Mouse (Mus musculus): ENCODE data around the gene Ttc32.
"Not testable (repeated sequence)": the region's sequence is repeated elsewhere in the genome, so short reads cannot be mapped to it uniquely, and the experiment has no call there.

The Ttc32 gene

GRCm38 (mm10) chr12:9029888-9030723, at the start of gene Ttc32:
TSS of gene Ttc32 (plus strand) at chr12:9029997.
- DNase-seq (ENCODE audit: low spot score in 2 of 2) = peak; percentile 94 to 95

DNA sequence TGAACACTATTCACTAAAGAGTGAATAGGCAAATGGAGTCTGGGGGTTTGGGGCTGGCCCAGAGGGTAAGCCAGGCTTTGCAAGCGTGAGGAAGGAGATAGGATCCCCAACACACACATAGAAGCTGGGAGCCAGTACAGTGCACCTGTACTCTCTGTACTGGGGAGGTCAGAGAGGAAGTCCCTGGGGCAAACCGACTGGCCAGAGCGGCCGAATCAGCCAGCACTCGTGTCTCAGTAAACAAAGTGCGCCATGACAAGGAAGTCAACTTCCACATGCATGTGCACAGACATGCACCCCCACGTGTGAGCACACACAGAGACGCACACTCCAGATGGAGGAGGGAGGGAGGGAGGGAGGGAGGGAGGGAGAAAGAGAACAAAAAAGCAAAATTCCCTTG, 36.6 kb upstream of the Ttc32 start:
- no peak for DNase-seq (ENCODE audit: low spot score in 2 of 2)

- peak in 1 of 2 experiments; percentile 9 for DNase-seq (ENCODE audit: low spot score in 2 of 2)
These were observed 31.5 kb upstream of the Ttc32 start for GRCm38 (mm10) chr12:8998318-8998717.

- DNase-seq (ENCODE audit: low spot score in 2 of 2) = peak; percentile 51 to 67
These were observed 27.7 kb upstream of the Ttc32 start for GRCm38 (mm10) chr12:9002038-9002648.

DNA sequence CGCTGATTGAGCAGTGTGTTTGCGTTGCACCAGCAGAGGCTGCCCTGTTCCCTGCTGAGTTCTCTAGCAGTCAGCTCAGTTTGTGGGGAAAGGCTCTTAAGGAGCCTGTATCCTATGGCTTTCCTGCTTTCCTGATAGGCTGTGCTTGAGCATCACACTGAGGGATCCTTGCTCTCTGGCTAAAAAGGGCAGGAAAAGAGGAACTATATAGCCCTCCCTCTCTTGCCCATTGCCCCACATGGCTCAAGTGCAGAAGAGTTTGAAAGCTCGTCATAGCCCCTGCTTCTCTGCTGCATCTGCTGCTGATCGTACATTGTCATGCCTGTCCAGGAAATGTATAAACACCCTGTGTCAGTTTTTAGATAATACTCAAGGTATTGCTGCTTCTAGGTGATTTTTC, 22.7 kb upstream of the Ttc32 start:
- no peak for DNase-seq (ENCODE audit: low spot score in 2 of 2)

DNA sequence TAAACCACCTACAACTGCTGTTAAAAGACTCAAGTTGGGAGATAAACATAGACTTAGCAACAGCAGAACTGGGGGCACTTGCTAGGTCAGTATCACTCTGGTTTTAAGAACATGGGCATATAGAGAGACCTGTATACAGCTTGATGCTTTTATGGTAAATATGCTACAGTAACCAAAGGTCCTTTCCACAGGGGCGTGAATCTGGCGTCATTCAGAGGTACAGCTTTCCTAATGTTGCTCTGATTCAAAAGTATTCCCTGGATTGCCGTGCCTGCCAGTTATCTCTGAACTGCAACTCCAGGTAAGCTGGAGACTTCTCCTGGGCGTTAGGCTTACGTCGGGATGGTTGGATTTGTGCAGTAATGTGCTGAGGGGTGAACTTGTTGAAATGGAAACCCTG, 22.0 kb upstream of the Ttc32 start:
- no peak for DNase-seq (ENCODE audit: low spot score in 2 of 2)

GRCm38 (mm10) chr12:9010311-9010710, 19.5 kb upstream of the Ttc32 start:
- DNase-seq (ENCODE audit: low spot score in 2 of 2) = no peak

- no peak for DNase-seq (ENCODE audit: low spot score in 2 of 2)
These were observed 13.4 kb upstream of the Ttc32 start for GRCm38 (mm10) chr12:9016376-9016775.

- no peak for DNase-seq (ENCODE audit: low spot score in 2 of 2)
These were observed 9.4 kb upstream of the Ttc32 start for GRCm38 (mm10) chr12:9020431-9020830.

DNA sequence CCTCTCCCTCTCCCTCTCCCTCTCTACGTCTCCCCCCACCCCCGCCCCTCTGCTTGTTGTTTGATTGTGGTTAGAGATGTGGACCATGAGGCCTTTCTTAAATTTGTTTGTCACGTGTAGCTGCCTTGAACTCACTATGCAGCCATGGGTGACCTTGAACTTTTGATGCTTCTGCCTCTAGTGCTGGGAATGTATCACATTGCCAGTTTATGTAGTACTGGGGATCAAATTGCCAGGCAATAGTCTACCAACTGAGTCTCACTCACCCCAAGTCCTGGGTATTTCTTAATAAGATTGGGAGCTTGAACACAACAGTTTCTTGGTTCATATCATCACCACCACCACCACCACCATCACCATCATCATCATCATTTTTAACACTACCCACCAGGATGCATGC, 8.8 kb upstream of the Ttc32 start:
- DNase-seq (ENCODE audit: low spot score in 2 of 2) = no peak

- no peak for DNase-seq (ENCODE audit: low spot score in 2 of 2)
These were observed 6.8 kb upstream of the Ttc32 start for GRCm38 (mm10) chr12:9023031-9023430.

GRCm38 (mm10) chr12:9024071-9024470, 5.7 kb upstream of the Ttc32 start:
- no peak for DNase-seq (ENCODE audit: low spot score in 2 of 2)

DNA sequence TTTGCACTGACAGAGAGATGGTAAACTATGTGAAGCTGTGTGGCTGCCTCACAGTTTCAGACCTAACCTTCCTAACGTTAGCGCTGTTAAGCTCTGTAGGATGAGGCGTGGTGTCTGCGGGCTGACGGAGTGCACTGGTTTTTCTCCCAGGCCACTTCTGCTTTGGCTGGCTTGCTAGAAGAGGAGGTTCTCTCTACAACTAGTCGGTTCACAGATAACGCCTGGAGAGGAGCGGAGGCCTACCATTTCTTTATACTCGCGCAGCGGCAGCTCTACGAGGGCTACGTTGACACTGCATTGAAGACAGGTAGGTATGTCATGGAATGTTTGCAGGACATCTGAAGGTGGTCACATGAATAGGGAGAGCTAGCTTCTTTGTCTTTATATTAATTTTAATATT, 5.1 kb upstream of the Ttc32 start:
- no peak for DNase-seq (ENCODE audit: low spot score in 2 of 2)

GRCm38 (mm10) chr12:9026843-9027242, 3.0 kb upstream of the Ttc32 start:
- no peak for DNase-seq (ENCODE audit: low spot score in 2 of 2)

DNA sequence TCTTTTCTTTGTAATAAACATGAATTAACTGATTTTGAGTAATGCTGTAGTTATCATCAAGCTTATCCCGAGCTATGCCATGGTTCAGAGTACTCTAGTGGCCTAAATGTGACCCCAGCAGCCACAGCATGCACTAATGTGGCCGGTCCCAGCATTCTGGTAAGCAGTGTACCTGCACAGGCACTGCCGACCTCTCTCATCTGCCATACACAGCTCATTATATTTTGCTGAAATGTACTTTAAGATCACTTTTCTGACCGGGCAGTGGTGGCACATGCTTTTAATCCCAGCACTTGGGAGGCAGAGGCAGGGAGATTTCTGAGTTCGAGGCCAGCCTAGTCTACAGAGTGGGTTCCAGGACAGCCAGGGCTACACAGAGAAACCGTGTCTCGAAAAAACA, 981 bp upstream of the Ttc32 start:
- DNase-seq (ENCODE audit: low spot score in 2 of 2) = not testable (repeated sequence)

DNA sequence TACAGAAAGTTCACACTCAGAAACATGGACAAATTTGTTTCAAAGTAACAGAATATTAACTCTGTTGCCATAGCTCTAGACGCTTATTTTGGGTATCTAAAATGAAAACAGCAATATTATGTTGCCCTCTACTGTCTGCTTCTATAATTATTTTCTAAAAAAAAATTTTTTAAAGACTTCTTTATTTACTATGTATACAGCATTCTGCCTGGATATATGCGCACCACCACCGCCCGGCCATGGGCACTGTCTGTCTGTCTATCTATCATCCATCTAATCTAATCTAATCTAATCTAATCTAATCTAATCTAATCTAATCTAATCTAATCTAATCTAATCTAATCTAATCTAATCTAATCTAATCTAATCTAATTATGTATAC, 300 bp upstream of the Ttc32 start:
- no peak for DNase-seq (ENCODE audit: low spot score in 2 of 2)

GRCm38 (mm10) chr12:9031166-9031565, 1.4 kb downstream of the Ttc32 start:
- no peak for DNase-seq (ENCODE audit: low spot score in 2 of 2)

- no peak for DNase-seq (ENCODE audit: low spot score in 2 of 2)
These were observed 3.3 kb downstream of the Ttc32 start for GRCm38 (mm10) chr12:9033140-9033539.

DNA sequence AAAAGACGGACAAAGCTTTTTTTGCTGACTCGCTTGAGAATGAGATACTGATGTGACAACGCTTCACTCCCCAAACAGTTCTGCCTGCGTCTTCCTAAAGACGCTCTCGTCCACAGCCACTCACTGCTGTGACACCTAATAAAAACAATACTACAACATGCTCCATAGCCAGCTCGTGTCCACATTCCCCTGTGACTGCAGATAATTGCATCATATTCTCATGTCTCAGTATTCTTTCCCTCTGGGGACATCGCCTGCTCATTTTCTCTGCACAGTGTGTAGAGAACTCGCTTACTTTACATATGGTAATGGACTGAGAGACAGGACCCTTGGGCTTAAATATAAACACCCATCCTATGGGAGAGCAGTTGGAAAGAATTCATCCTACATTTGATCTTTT, 6.6 kb downstream of the Ttc32 start:
- DNase-seq (ENCODE audit: low spot score in 2 of 2) = no peak

DNA sequence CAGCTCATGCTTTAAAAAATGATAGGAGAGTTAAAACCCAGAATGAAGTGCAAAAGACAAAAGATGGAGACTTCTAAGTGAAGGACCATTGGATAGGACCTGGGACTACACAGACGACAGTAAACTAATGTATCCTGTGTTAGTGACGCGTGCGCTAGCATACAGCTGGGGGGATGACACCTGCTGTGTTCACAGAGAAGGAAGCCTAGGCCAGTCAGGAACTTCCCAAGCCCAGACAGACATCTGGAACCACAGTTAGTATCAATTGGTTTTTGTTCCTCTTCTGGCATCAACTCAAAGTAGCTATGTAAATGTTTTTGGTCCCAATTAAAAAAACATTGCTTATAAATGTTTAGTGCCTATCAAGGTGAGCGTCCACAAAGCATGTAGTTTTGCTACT, 10.4 kb downstream of the Ttc32 start:
- DNase-seq (ENCODE audit: low spot score in 2 of 2) = no peak

DNA sequence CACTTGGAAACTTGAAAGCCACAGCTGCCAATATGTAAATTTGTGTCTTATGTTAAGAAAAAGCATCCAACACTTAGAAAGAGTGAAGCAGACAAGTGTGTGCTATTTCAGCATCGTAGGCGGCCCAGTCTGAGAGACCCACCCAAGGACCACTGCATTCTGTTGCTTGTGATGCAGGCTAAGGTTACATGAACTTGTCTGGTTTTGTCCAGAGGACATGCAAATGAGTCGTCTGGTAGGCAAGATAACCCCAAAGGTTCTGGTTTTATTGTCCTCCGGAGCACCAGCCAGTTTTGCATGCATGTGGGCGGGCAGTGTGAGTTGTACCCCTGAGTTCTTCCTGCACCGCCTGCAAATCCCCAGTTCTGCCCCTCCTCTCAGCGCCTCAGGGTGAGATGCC, 10.9 kb downstream of the Ttc32 start:
- DNase-seq (ENCODE audit: low spot score in 2 of 2) = no peak

DNA sequence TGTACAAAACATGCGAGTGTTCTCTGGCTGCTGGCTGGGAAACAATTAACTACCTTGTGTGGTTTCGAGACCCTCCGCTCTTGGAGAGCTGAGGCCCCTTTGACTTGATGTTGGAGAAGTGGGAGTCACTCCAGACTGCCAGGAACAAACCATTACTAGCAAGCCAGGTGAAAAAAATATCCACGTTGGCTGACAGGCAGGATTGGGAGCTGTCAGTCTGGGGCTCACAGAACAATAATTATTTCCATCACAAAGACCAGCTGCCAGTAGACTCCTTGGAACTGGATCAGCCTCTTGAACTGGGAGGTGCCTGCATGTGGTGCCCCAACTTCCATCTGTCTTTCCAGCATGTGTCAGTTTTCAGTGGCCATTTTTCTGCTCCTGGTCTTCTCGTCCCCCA, 12.5 kb downstream of the Ttc32 start:
- DNase-seq (ENCODE audit: low spot score in 2 of 2) = no peak

DNA sequence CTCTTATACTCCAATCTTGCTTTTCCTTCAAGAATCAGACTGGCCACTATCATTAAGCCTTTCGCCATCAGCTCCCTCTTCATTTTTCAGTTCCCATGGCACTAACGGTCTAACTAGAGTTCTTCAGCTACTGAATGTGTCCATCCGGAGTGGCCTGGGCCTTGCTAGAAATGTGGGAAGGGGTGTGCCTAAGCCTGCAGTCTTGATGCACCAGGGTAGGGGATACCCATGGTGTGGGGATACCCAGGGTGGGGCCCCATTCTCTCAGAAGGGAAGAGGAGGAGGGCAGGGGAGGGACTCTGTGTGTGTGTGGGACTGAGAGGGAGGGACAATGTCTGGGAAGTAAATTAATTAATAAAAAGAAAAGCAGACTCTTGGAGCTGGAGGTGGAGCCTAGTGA, 13.0 kb downstream of the Ttc32 start:
- no peak for DNase-seq (ENCODE audit: low spot score in 2 of 2)

DNA sequence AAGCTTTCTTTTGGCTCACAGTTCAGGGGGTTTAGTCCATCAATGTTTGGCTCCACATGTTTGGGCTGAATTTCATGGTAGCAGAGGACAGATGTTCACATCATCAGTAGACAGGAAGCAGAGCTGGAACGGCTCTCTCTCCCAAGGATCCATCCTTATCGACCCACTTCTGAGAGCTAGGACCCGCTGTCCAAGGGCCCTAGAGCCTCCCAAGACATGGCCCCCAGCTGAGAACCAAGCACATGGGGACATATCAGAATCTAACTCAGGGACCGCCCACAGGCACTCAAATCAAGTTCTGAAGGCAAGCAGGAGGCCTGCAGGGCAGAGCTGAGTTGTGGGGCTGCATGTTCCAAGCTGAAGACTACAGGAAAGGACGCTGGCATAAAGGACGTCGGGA, 14.9 kb downstream of the Ttc32 start:
- no peak for DNase-seq (ENCODE audit: low spot score in 2 of 2)

Measured in natural killer cell, adult 2 months (primary cell).